Mouse (Mus musculus) layer of hippocampus, postnatal 36 days (tissue): ENCODE measurements around the gene Sult2a7. TPM values are rescaled to one million over a fixed set of nuclear protein-coding genes. Genes with fewer than 3 reads are reported as not detected.

ENCODE experiments used
- DNase-seq, 2 experiments: peaks; one replicate each; pipeline ENCODE4 v3.0.0; 2022
- total RNA-seq, 2 experiments: library from RNA; stranded (reverse); gene quantifications; 2 replicates each; pipeline ENCODE4 v1.2.3; 2021

Gene Sult2a7
- total RNA-seq: not detected

GRCm38 (mm10) chr7:14494130-14494529, at the start of gene Sult2a7:
Gene Sult2a7, minus strand, starts transcription at chr7:14494230.
- DNase-seq: no peak

GRCm38 (mm10) chr7:14525280-14525679, 31.2 kb upstream of the Sult2a7 start:
- DNase-seq: no peak

GRCm38 (mm10) chr7:14522636-14523035, 28.6 kb upstream of the Sult2a7 start:
- DNase-seq: no peak

- no peak for DNase-seq
Measured at GRCm38 (mm10) chr7:14518301-14518700, 24.3 kb upstream of the Sult2a7 start.

GRCm38 (mm10) chr7:14492886-14493285, 1.1 kb downstream of the Sult2a7 start:
- no peak for DNase-seq

- DNase-seq: no peak
Measured at GRCm38 (mm10) chr7:14446534-14446933, 47.5 kb downstream of the Sult2a7 start, which contains the start of gene Sult2a8. Gene Sult2a8, minus strand, starts transcription at chr7:14446769.

GRCm38 (mm10) chr7:14439581-14439980, 54.4 kb downstream of the Sult2a7 start:
- DNase-seq: no peak

- no peak for DNase-seq
Measured at GRCm38 (mm10) chr7:14438484-14438883, 55.5 kb downstream of the Sult2a7 start.

- DNase-seq: no peak
Measured at GRCm38 (mm10) chr7:14438029-14438428, 56.0 kb downstream of the Sult2a7 start.

Other genes starting within 250 kb of the Sult2a7 start
- gene Sult2a6, start 239.4 kb downstream of the Sult2a7 start, total RNA-seq: not detected
- not detected for gene Obox8, start 160.7 kb downstream of the Sult2a7 start, total RNA-seq
- gene Sult2a8, start 47.5 kb downstream of the Sult2a7 start, total RNA-seq: not detected
- under 1 TPM in 1 of 2 experiments, not detected in 1; 0.10 TPM for gene Vmn1r90, start 69.3 kb upstream of the Sult2a7 start, total RNA-seq
- not detected for gene Obox7, start 165.3 kb upstream of the Sult2a7 start, total RNA-seq